Mouse (Mus musculus) granulocyte monocyte progenitor cell, adult 5-6 weeks (primary cell): ENCODE results near the gene Neurl1b. TPM values are rescaled to one million over a fixed set of nuclear protein-coding genes. Genes with fewer than 3 reads are reported as not detected.

Experiments used
- ATAC-seq: replicated peaks from 2 replicates; pipeline ENCODE4 v1.8.0; 2016; ENCODE audit warnings: mild to moderate bottlenecking, moderate TSS enrichment, inconsistent platforms; ENCODE audit not compliant: poor library complexity, severe bottlenecking
- total RNA-seq, 2 experiments: library from RNA; stranded (forward) in 1 of 2; stranded (reverse) in 1 of 2; fragments of 200-712, 200-1000 nt in 1 of 2; fragments of >200 nt in 1 of 2; fragmentation: Nextera tagmentation in 1 of 2; gene quantifications; 2 replicates each; pipeline ENCODE4 v1.2.3; 2014 to 2017

The Neurl1b gene
- total RNA-seq (2014; fragmentation: Nextera tagmentation) (1.4 TPM in 2 replicates), total RNA-seq (2017) (0.65 and 3.6 TPM in 2 replicates)

GRCm38 (mm10) chr17:26414523-26415354 is at the start of gene Neurl1b:
Gene Neurl1b, plus strand, starts transcription at chr17:26414829.
- ATAC-seq, result peak; percentile 74

GRCm38 (mm10) chr17:26366792-26367191 is 47.8 kb upstream of the Neurl1b start:
- no peak for ATAC-seq

GRCm38 (mm10) chr17:26368336-26368992 is 46.2 kb upstream of the Neurl1b start:
- no peak for ATAC-seq

- peak; percentile 70 for ATAC-seq
Observed at GRCm38 (mm10) chr17:26370521-26371245, 43.9 kb upstream of the Neurl1b start.

GRCm38 (mm10) chr17:26371246-26371535 is 43.4 kb upstream of the Neurl1b start:
- ATAC-seq, result no peak

- no peak for ATAC-seq
Observed at GRCm38 (mm10) chr17:26373211-26373610, 41.4 kb upstream of the Neurl1b start.

GRCm38 (mm10) chr17:26376416-26376815 is 38.2 kb upstream of the Neurl1b start:
- no peak for ATAC-seq

- ATAC-seq, result no peak
Observed at GRCm38 (mm10) chr17:26376994-26377744, 37.5 kb upstream of the Neurl1b start.

GRCm38 (mm10) chr17:26380280-26380985 is 34.2 kb upstream of the Neurl1b start:
- peak; percentile 33; the same call in 1 of the 2 replicates for ATAC-seq

GRCm38 (mm10) chr17:26380986-26381446 is 33.6 kb upstream of the Neurl1b start:
- ATAC-seq, result no peak

GRCm38 (mm10) chr17:26381613-26382012 is 33.0 kb upstream of the Neurl1b start:
- peak; percentile 66 for ATAC-seq

- ATAC-seq, result no peak
Observed at GRCm38 (mm10) chr17:26382176-26382575, 32.5 kb upstream of the Neurl1b start.

GRCm38 (mm10) chr17:26382687-26383086 is 31.9 kb upstream of the Neurl1b start:
- no peak for ATAC-seq

GRCm38 (mm10) chr17:26384111-26384510 is 30.5 kb upstream of the Neurl1b start:
- ATAC-seq, result no peak

- ATAC-seq, result no peak
Observed at GRCm38 (mm10) chr17:26385252-26386130, 29.1 kb upstream of the Neurl1b start.

- no peak for ATAC-seq
Observed at GRCm38 (mm10) chr17:26386131-26386481, 28.5 kb upstream of the Neurl1b start.

GRCm38 (mm10) chr17:26388106-26388505 is 26.5 kb upstream of the Neurl1b start:
- ATAC-seq, result no peak

GRCm38 (mm10) chr17:26389241-26389640 is 25.4 kb upstream of the Neurl1b start:
- no peak for ATAC-seq

GRCm38 (mm10) chr17:26390666-26391065 is 24.0 kb upstream of the Neurl1b start:
- no peak for ATAC-seq
